Mouse (Mus musculus): ENCODE results near the gene Tspan18.

The Tspan18 gene

GRCm38 (mm10) chr2:93176871-93177667 is 157.2 kb downstream of the Tspan18 start:
- peak; percentile 26 for DNase-seq

- DNase-seq = no peak
Observed at GRCm38 (mm10) chr2:93176193-93176798, 158.0 kb downstream of the Tspan18 start.

- DNase-seq = no peak
Observed at GRCm38 (mm10) chr2:93175721-93176120, 158.6 kb downstream of the Tspan18 start.

- no peak for DNase-seq
Observed at GRCm38 (mm10) chr2:93175278-93175677, 159.0 kb downstream of the Tspan18 start.

GRCm38 (mm10) chr2:93174159-93174558 is 160.1 kb downstream of the Tspan18 start:
- no peak for DNase-seq

GRCm38 (mm10) chr2:93172460-93172859 is 161.8 kb downstream of the Tspan18 start:
- DNase-seq = no peak

- no peak for DNase-seq
Observed at GRCm38 (mm10) chr2:93171929-93172328, 162.4 kb downstream of the Tspan18 start.

GRCm38 (mm10) chr2:93170845-93171200 is 163.5 kb downstream of the Tspan18 start:
- no peak for DNase-seq

- DNase-seq = no peak
Observed at GRCm38 (mm10) chr2:93170156-93170844, 164.0 kb downstream of the Tspan18 start.

- no peak for DNase-seq
Observed at GRCm38 (mm10) chr2:93166734-93167406, 167.4 kb downstream of the Tspan18 start.

- no peak for DNase-seq
Observed at GRCm38 (mm10) chr2:93166295-93166694, 168.0 kb downstream of the Tspan18 start.

GRCm38 (mm10) chr2:93163750-93164335 is 170.5 kb downstream of the Tspan18 start:
- no peak for DNase-seq

GRCm38 (mm10) chr2:93163317-93163716 is 171.0 kb downstream of the Tspan18 start:
- DNase-seq = peak; percentile 15

GRCm38 (mm10) chr2:93162791-93163190 is 171.5 kb downstream of the Tspan18 start:
- no peak for DNase-seq

- DNase-seq = no peak
Observed at GRCm38 (mm10) chr2:93161914-93162664, 172.2 kb downstream of the Tspan18 start.

- no peak for DNase-seq
Observed at GRCm38 (mm10) chr2:93160467-93161035, 173.8 kb downstream of the Tspan18 start.

GRCm38 (mm10) chr2:93154486-93155032 is 179.7 kb downstream of the Tspan18 start:
- DNase-seq = no peak

- no peak for DNase-seq
Observed at GRCm38 (mm10) chr2:93153833-93154232, 180.5 kb downstream of the Tspan18 start.

- no peak for DNase-seq
Observed at GRCm38 (mm10) chr2:93152883-93153491, 181.3 kb downstream of the Tspan18 start.

GRCm38 (mm10) chr2:93152191-93152601 is 182.1 kb downstream of the Tspan18 start:
- DNase-seq = no peak

All from liver (tissue).